In genomic region chr17:45432007-45432406, GRCm38 (mm10) we compare ENCODE assay signal across 9 mouse cellular contexts. TPM values are rescaled to one million over a fixed set of nuclear protein-coding genes. Genes with fewer than 3 reads are reported as not detected.
DNase-seq lines count a peak whose midpoint lies in the region; ATAC-seq and TF ChIP-seq lines count a peak whose summit lies in the region.
"Had no signal": no experiment of that assay in that cellular context is flagged by ENCODE, and none has a peak within 500 bp of the region (broad histone marks: within the 10 kb centered on the region; RNA-seq: fewer than 3 reads in every experiment).

No protein-coding gene starts in this region.

- no peak overlapping the region for H3K27ac ChIP-seq in layer of hippocampus, adult 2 months
- no peak overlapping the region for H3K27ac ChIP-seq in embryonic facial prominence, embryonic 13.5 days
- no peak overlapping the region for H3K27ac ChIP-seq in intestine, postnatal 0 days (ENCODE audit: low read depth, low read length)
- H3K27ac ChIP-seq in neural tube, embryonic 13.5 days (replicated peaks) = no peak overlapping the region

- no peak for DNase-seq in layer of hippocampus, adult 2 months (ENCODE audit: low spot score in 2 of 2)
- no peak for DNase-seq in layer of hippocampus, adult 18-20 months (ENCODE audit: low spot score in 2 of 2)
- DNase-seq in natural killer cell, adult 2 months (ENCODE audit: low spot score in 2 of 2) = no peak
- DNase-seq in adrenal gland, adult 8-10 months = no peak
- no peak for DNase-seq in thymus, postnatal 14 days
- DNase-seq: adrenal gland, postnatal 36 days had no signal

- peak overlapping the region; percentile 84 for H3K4me3 ChIP-seq in layer of hippocampus, adult 2 months
- H3K4me3 ChIP-seq in embryonic facial prominence, embryonic 13.5 days = peak overlapping the region; percentile 89
- H3K4me3 ChIP-seq in intestine, postnatal 0 days (ENCODE audit: low read depth, low read length) = peak overlapping the region; percentile 97
- peak overlapping the region; percentile 89 for H3K4me3 ChIP-seq in neural tube, embryonic 13.5 days

- peaks cover 17% of the 10 kb centered on the region for H3K36me3 ChIP-seq in embryonic facial prominence, embryonic 13.5 days
- H3K36me3 ChIP-seq in intestine, postnatal 0 days (ENCODE audit: control insufficient read depth, insufficient read depth) = peaks cover 7% of the 10 kb centered on the region; the same call in 1 of the 2 replicates
- H3K36me3 ChIP-seq in neural tube, embryonic 13.5 days = peaks cover 18% of the 10 kb centered on the region

- H3K27me3 ChIP-seq in embryonic facial prominence, embryonic 13.5 days = no peaks in the 10 kb centered on the region
- no peaks in the 10 kb centered on the region for H3K27me3 ChIP-seq in intestine, postnatal 0 days (replicated peaks; ENCODE audit: control insufficient read depth, insufficient read depth, low read length)
- no peaks in the 10 kb centered on the region for H3K27me3 ChIP-seq in neural tube, embryonic 13.5 days

- H3K9me3 ChIP-seq in embryonic facial prominence, embryonic 13.5 days = no peaks in the 10 kb centered on the region
- H3K9me3 ChIP-seq in intestine, postnatal 0 days (ENCODE audit: control insufficient read depth) = no peaks in the 10 kb centered on the region
- no peaks in the 10 kb centered on the region for H3K9me3 ChIP-seq in neural tube, embryonic 13.5 days

- H3K9ac ChIP-seq in embryonic facial prominence, embryonic 13.5 days = peak overlapping the region; percentile 94
- peak overlapping the region; percentile 99 for H3K9ac ChIP-seq in intestine, postnatal 0 days (ENCODE audit: low read depth, low read length)
- H3K9ac ChIP-seq in neural tube, embryonic 13.5 days = peak overlapping the region; percentile 89

- no peak for TF ChIP-seq CTCF in layer of hippocampus, adult 2 months (conservative IDR thresholded peaks at IDR 0.05)
- TF ChIP-seq CTCF in intestine, postnatal 0 days (IDR thresholded peaks at IDR 0.05; ENCODE audit: low read depth) = no peak

- peak overlapping the region; percentile 85 for H3K4me2 ChIP-seq in embryonic facial prominence, embryonic 13.5 days
- H3K4me2 ChIP-seq in intestine, postnatal 0 days (replicated peaks; ENCODE audit: low read depth) = peak overlapping the region; percentile 92
- H3K4me2 ChIP-seq in neural tube, embryonic 13.5 days = peak overlapping the region; percentile 94

- H3K4me1 ChIP-seq in embryonic facial prominence, embryonic 13.5 days = peaks cover 20% of the 10 kb centered on the region
- peaks cover 7% of the 10 kb centered on the region; the same call in 1 of the 2 replicates for H3K4me1 ChIP-seq in intestine, postnatal 0 days (replicated peaks; ENCODE audit: control insufficient read depth, insufficient read depth, low read length)
- peaks cover 29% of the 10 kb centered on the region for H3K4me1 ChIP-seq in neural tube, embryonic 13.5 days (replicated peaks)

- ATAC-seq in embryonic facial prominence, embryonic 13.5 days (ENCODE audit: insufficient number of reproducible peaks, insufficient read depth, low FRiP score, low TSS enrichment, low read depth) = no peak
- ATAC-seq in intestine, postnatal 0 days = no peak
- no peak for ATAC-seq in neural tube, embryonic 13.5 days (ENCODE audit: low read depth)

- WGBS in embryonic facial prominence, embryonic 13.5 days = 76% methylated on average over 3 of the region's 3 CpGs
- WGBS in intestine, postnatal 0 days = 57% methylated on average over 3 of the region's 3 CpGs
- 84% methylated on average over 3 of the region's 3 CpGs for WGBS in neural tube, embryonic 13.5 days

RNA-seq across cellular contexts. Expression of gene Cdc5l, which starts 1.5 kb away (rescaled TPM):
- total RNA-seq in layer of hippocampus, adult 2 months (2021) = 10 to 100 TPM; 55.7 to 57.5 TPM
- 10 to 100 TPM; 58.7 TPM for total RNA-seq in layer of hippocampus, adult 18-20 months (2021)
- polyA plus RNA-seq in embryonic facial prominence, embryonic 13.5 days (2015; fragmentation: Nextera tagmentation; extraction: Ambion mirVana) = 74.0 and 83.1 TPM in 2 replicates
- polyA plus RNA-seq in intestine, postnatal 0 days (2015; fragmentation: Nextera tagmentation; extraction: Ambion mirVana) = 31.3 and 33.1 TPM in 2 replicates
- 62.5 and 73.1 TPM in 2 replicates for polyA plus RNA-seq in neural tube, embryonic 13.5 days (2015; fragmentation: Nextera tagmentation; extraction: Ambion mirVana)
- 10 to 100 TPM; 34.2 to 45.1 (median 40.6) TPM for total RNA-seq in adrenal gland, adult 8-10 months (2022)

RNA-seq across cellular contexts. Expression of gene Spats1, which starts 43.2 kb away (rescaled TPM):
- total RNA-seq in layer of hippocampus, adult 2 months (2021) = 1 to 10 TPM; 4.8 TPM
- total RNA-seq in layer of hippocampus, adult 18-20 months (2021) = 1 to 10 TPM; 4.4 to 4.7 TPM
- polyA plus RNA-seq in embryonic facial prominence, embryonic 13.5 days (2015; fragmentation: Nextera tagmentation; extraction: Ambion mirVana) = 0.86 and 0.88 TPM in 2 replicates
- 0.22 and 0.25 TPM in 2 replicates for polyA plus RNA-seq in intestine, postnatal 0 days (2015; fragmentation: Nextera tagmentation; extraction: Ambion mirVana)
- 0.62 and 1.5 TPM in 2 replicates for polyA plus RNA-seq in neural tube, embryonic 13.5 days (2015; fragmentation: Nextera tagmentation; extraction: Ambion mirVana)
- under 1 TPM in 2 of 4 experiments, not detected in 2; 0.17 to 0.24 TPM for total RNA-seq in adrenal gland, adult 8-10 months (2022)
- total RNA-seq: adrenal gland, postnatal 36 days had no signal

Comparison
In these comparisons a context has a peak if more than half of its experiments do, and no peak if none do; other contexts are left out.
1. RNA of gene Spats1, which starts 43.2 kb away (total RNA-seq): 4.8 TPM in layer of hippocampus, adult 2 months and 4.4 to 4.7 TPM in layer of hippocampus, adult 18-20 months; 0.17 to 0.24 TPM in adrenal gland, adult 8-10 months; every median in the first group is over 4 times any median in the second.
2. Peak in every context shown above with its lines, with median percentiles within 50 percentile points of each other: H3K4me3 ChIP-seq, H3K4me2 ChIP-seq and H3K9ac ChIP-seq.